Mouse (Mus musculus) left cerebral cortex, adult 2 months (tissue): ENCODE measurements around the gene Agap2. TPM values are rescaled to one million over a fixed set of nuclear protein-coding genes. Genes with fewer than 3 reads are reported as not detected.
A peak's percentile ranks its signal among the peaks of the same experiment; 100 is the strongest.

Source experiments
- DNase-seq, 2 experiments: peaks; one replicate each; pipeline ENCODE4 v3.0.0; 2021 to 2022; ENCODE audit warnings: low spot score in 2 of 2, mixed read lengths in 1 of 2; ENCODE audit errors: extremely low spot score in 1 of 2
- H3K27ac ChIP-seq: fragments of 200-600 bp; 2 replicates; pipeline ENCODE4 v1.8.1; 2022
- H3K4me3 ChIP-seq: fragments of 200-600 bp; 2 replicates; pipeline ENCODE4 v1.8.1; 2022
- CTCF ChIP-seq: fragments of 200-600 bp; IDR thresholded peaks from 2 replicates; pipeline ENCODE4 v1.8.1; 2022; ENCODE audit warnings: antibody characterized with exemption, mild to moderate bottlenecking, moderate library complexity
- intact Hi-C: fragments of 180-260 bp; cut with DNase I; formaldehyde crosslinking; loops from one replicate; pipeline ENCODE4 v1.15.1; 2025
- total RNA-seq, 2 experiments: library from RNA; stranded (reverse); gene quantifications; 2 replicates each; pipeline ENCODE4 v1.2.3; 2021

Gene Agap2
- total RNA-seq, 2 experiments from 2014 or later = 627 to 694 TPM

- DNase-seq = no peak
- peak; percentile 59 for TF ChIP-seq CTCF
These were observed 36.2 kb downstream of the Agap2 start for GRCm38 (mm10) chr10:127111001-127111887.

GRCm38 (mm10) chr10:127114408-127114807 is 39.3 kb downstream of the Agap2 start:
- TF ChIP-seq CTCF = no peak
- intact Hi-C loops = no loop called here
- no peak overlapping the region for H3K27ac ChIP-seq
- DNase-seq = no peak
- H3K4me3 ChIP-seq = no peak overlapping the region

More at GRCm38 (mm10) chr10:127111001-127111887, 36.2 kb downstream of the Agap2 start:
- intact Hi-C loops = no loop called here
- Histone ChIP-seq H3K27ac (no peak overlapping the region), H3K4me3 (no peak overlapping the region)

DNA sequence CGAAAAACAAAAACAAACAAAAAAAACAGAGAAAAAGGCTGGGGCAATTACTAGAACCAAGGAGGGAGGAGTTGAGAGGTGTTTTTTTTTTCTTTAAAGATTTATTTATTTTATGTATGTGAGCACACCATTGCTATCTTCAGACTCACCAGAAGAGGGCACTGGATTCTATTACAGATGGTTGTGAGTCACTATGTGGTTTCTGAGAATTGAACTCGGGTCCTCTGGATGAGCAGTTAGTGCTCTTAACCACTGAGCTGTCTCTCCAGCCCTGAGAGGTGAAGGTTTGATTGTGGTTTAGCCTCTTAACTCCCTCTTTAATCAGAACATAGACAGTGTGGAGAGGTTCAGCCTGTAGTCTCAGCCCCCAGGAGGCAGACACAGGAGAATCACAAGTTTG is 40.0 kb downstream of the Agap2 start:
- TF ChIP-seq CTCF = peak; percentile 40
- intact Hi-C loops = no loop called here

GRCm38 (mm10) chr10:127118470-127118869 is 43.4 kb downstream of the Agap2 start:
- TF ChIP-seq CTCF = no peak
- Histone ChIP-seq H3K4me3 (no peak overlapping the region), H3K27ac (no peak overlapping the region)
- intact Hi-C loops = no loop called here
- no peak for DNase-seq

More for the DNA sequence above, 40.0 kb downstream of the Agap2 start:
- Histone ChIP-seq H3K4me3 (no peak overlapping the region), H3K27ac (no peak overlapping the region)
- DNase-seq = no peak

- intact Hi-C loops = no loop called here
- Histone ChIP-seq H3K27ac (no peak overlapping the region), H3K4me3 (no peak overlapping the region)
- no peak for DNase-seq
- no peak for TF ChIP-seq CTCF
These were observed 44.1 kb downstream of the Agap2 start for GRCm38 (mm10) chr10:127119229-127119628.

GRCm38 (mm10) chr10:127120301-127121065 is 45.4 kb downstream of the Agap2 start:
- DNase-seq = no peak
- Histone ChIP-seq H3K4me3 (peak overlapping the region; percentile 91), H3K27ac (peak overlapping the region; percentile 86)
- no peak for TF ChIP-seq CTCF
- intact Hi-C loops = loop anchor here (5.0 kb wide), 1 partner anchor 192 kb away; the partner anchor contains the start of gene Mars

- intact Hi-C loops = loop anchor here (5.0 kb wide), 1 partner anchor 191 kb away; the partner anchor contains the start of gene Mars
- H3K4me3 ChIP-seq = peak within 1 kb of the TSS; percentile 91
- no peak; the same call in 1 of the 2 replicates for TF ChIP-seq CTCF
- peak within 1 kb of the TSS; percentile 86 for H3K27ac ChIP-seq
- peak; percentile 93 to 95 for DNase-seq
These were observed 46.0 kb downstream of the Agap2 start, which contains the start of gene Os9 for GRCm38 (mm10) chr10:127121066-127121477. Gene Os9, minus strand, starts transcription at chr10:127121131.

DNA sequence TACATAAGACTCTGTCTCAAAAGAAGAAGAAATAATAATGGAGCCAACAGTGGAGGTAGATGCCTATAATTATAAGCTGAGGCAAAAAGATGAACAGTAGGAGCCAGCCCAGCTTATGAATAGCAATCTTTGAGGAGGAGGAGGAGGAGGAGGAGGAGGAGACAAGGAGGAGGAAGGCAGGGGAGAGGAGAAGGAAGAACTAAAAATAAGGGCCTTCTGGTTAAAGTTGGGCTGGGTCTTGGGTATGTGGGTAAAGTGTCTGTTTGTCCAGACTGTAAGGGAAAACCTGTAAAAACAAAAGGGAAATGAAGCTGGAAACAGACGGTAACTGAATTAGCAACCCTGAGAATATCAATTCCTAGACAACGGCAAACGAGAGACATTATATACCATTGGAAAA is 46.9 kb downstream of the Agap2 start:
- no peak for TF ChIP-seq CTCF
- H3K27ac ChIP-seq = peak overlapping the region; percentile 70; the same call in 1 of the 2 replicates
- intact Hi-C loops = loop anchor here (1.0 to 5.0 kb wide), 2 partner anchors 104 to 190 kb away; partner anchors contain the start of gene Mars
- no peak for DNase-seq
- H3K4me3 ChIP-seq = no peak overlapping the region; the same call in 1 of the 2 replicates

DNA sequence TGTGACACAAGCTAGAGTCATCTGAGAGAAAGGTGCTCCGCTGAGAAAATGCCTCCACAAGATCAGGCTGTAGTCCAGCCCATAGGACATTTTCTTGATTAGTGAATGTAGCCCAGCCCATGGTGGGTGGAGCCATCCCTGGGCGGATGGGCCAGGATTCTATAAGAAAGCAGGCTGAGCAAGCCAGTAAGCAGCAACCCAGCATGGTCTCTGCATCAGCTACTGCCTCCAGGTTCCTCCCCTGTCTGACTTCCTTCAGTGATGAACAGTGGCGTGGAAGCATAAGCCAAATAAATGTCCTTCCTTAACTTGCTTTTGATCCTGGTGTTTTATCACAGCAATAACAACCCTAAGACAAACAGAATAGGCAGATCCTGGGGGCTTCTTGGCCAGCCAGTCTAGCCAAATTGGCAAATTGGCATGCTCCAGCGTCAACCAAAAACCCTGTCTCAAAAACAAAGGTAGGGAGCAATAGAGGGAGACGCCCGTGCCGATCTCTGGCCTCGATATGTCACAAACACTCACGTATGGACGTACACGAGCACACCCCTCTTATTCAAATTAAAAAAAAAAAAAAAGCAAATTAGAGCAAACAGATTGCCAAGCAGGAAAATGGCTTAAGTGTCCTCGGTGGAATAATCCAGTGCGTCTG is 47.8 kb downstream of the Agap2 start:
- intact Hi-C loops = loop anchor here (1.0 to 5.0 kb wide), 3 partner anchors 42 to 189 kb away; partner anchors contain the start of genes B4galnt1 and Mars
- DNase-seq = peak; percentile 52 to 66
- TF ChIP-seq CTCF = no peak
- Histone ChIP-seq H3K4me3 (peak overlapping the region; percentile 3; the same call in 1 of the 2 replicates), H3K27ac (peak overlapping the region; percentile 70)

DNA sequence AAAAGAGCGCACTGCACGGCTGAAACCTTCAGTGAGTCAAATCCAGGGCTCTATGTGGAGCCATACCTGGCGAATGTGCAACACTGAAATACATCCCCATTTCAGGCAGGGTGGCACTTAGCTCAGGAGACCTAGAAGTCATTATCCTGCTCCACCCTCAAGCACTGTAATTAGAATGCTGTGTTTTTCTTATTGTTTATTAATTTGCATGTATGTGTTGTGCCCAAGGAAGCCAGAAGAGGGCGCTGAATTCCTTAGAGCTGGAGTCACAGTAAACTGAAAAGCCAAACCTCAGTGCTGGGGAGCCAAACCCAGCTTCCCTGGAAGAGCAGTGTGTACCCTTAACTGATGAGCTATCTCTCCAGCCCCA is 48.3 kb downstream of the Agap2 start:
- DNase-seq = peak; percentile 71 to 78
- peak overlapping the region; percentile 70 for H3K27ac ChIP-seq
- TF ChIP-seq CTCF = peak; percentile 80
- intact Hi-C loops = loop anchor here (1.0 to 5.0 kb wide), 2 partner anchors 42 to 189 kb away; partner anchors contain the start of genes B4galnt1 and Mars
- H3K4me3 ChIP-seq = peak overlapping the region; percentile 3; the same call in 1 of the 2 replicates

DNA sequence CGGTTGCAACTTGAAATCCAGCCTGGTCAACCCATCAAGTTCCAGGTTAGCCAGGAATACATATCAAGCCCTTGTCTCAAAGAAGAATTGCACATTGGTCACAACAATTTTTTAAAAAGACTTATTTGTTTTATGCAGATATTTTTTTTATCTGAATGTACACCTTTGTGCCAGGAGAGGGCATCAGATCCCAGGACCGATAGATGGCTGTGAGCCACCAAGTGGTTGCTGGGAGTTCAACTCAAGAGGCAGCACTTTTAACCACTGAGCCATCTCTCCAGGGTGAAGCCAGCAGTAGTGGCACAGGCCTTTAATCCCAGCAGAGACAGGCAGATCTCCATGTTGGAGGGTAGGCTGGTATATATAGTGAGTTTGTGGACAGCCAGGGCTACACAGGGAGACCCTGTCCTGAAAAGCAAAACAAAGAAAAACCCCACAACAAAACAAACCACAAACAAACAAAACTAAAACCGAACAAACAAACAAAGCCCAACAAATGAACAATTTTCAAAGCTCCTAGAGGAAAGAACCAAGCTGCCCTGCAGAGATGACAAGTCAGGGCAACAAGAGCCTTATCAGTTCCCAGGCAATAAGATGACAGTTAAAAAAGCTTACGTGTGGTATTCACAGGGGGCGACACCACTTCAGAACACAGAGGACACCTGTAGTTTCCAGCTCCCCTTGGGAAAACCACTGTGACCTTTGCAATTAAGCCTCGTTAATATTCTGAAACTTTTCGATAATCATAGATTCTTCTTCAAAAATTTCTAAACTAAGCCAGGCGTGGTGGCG is 50.3 kb downstream of the Agap2 start:
- peak; percentile 47 for TF ChIP-seq CTCF
- no peak for DNase-seq
- intact Hi-C loops = no loop called here
- no peak overlapping the region for H3K27ac ChIP-seq
- H3K4me3 ChIP-seq = no peak overlapping the region
